Mouse (Mus musculus): ENCODE data around the gene Gabrd. TPM values are rescaled to one million over a fixed set of nuclear protein-coding genes. Genes with fewer than 3 reads are reported as not detected.

Gene Gabrd
- polyA plus RNA-seq, 2 experiments from 2014 or later = 0.41 TPM; not detected in 1

GRCm38 (mm10) chr4:155343415-155344298, 54.3 kb downstream of the Gabrd start:
- no peak for ATAC-seq

- ATAC-seq = no peak
These were observed 61.4 kb downstream of the Gabrd start for GRCm38 (mm10) chr4:155336284-155337050.

Other genes starting within 250 kb of the Gabrd start
- gene Ski, start 175.5 kb downstream of the Gabrd start, polyA plus RNA-seq (2017; shearing (Covaris generic)) = 10 to 100 TPM; 24.7 to 25.0 TPM
- 10 to 100 TPM; 45.1 to 54.9 TPM for gene Faap20, start 148.3 kb downstream of the Gabrd start, polyA plus RNA-seq (2017; shearing (Covaris generic))
- gene Prkcz, start 36.8 kb downstream of the Gabrd start, polyA plus RNA-seq (2017; shearing (Covaris generic)) = 1 to 10 TPM; 6.5 to 8.3 TPM
- 1 to 10 TPM; 1.8 to 2.1 TPM for gene Cfap74, start 11.1 kb upstream of the Gabrd start, polyA plus RNA-seq (2017; shearing (Covaris generic))
- gene Tmem52, start 71.0 kb upstream of the Gabrd start, polyA plus RNA-seq (2017; shearing (Covaris generic)) = not detected
- gene Gnb1, start 93.2 kb upstream of the Gabrd start, polyA plus RNA-seq (2017; shearing (Covaris generic)) = 100 to 1,000 TPM in 1 of 2 experiments, 10 to 100 TPM in 1; 90.9 to 196 TPM
- 10 to 100 TPM; 42.7 to 49.1 TPM for gene Nadk, start 164.3 kb upstream of the Gabrd start, polyA plus RNA-seq (2017; shearing (Covaris generic))
- gene Slc35e2, start 203.3 kb upstream of the Gabrd start, polyA plus RNA-seq (2017; shearing (Covaris generic)) = 1 to 10 TPM; 6.2 to 8.3 TPM
- 10 to 100 TPM; 74.7 to 99.8 TPM for gene Cdk11b, start 226.7 kb upstream of the Gabrd start, polyA plus RNA-seq (2017; shearing (Covaris generic))
- not detected for gene Gm10563, start 247.3 kb upstream of the Gabrd start, polyA plus RNA-seq (2017; shearing (Covaris generic))